Mouse (Mus musculus) embryonic facial prominence, embryonic 13.5 days (tissue): ENCODE results near the gene Cdkn1a. TPM values are rescaled to one million over a fixed set of nuclear protein-coding genes. Genes with fewer than 3 reads are reported as not detected.
A peak's percentile ranks its signal among the peaks of the same experiment; 100 is the strongest.
"Not testable (repeated sequence)": the region's sequence is repeated elsewhere in the genome, so short reads cannot be mapped to it uniquely, and the experiment has no call there.

ENCODE experiments used
- ATAC-seq: fragments of 200-750 bp; cut with Nextera tagmentation; 2 replicates; pipeline ENCODE4 v1.8.0; 2017; ENCODE audit warnings: low read depth; ENCODE audit not compliant: insufficient number of reproducible peaks, insufficient read depth, low FRiP score, low TSS enrichment
- H3K27ac ChIP-seq: fragments of 300-500 bp; sonication (generic); 2 replicates; pipeline ENCODE4 v1.5.1; 2015; ENCODE audit warnings: moderate library complexity, mild to moderate bottlenecking, inconsistent platforms
- H3K27me3 ChIP-seq: fragments of 300-500 bp; sonication (generic); 2 replicates; pipeline ENCODE4 v1.6.1; 2015; ENCODE audit warnings: mild to moderate bottlenecking, inconsistent platforms
- H3K36me3 ChIP-seq: fragments of 300-500 bp; sonication (generic); 2 replicates; pipeline ENCODE4 v1.6.1; 2015; ENCODE audit warnings: mild to moderate bottlenecking, inconsistent platforms
- H3K4me1 ChIP-seq: fragments of 300-500 bp; sonication (generic); 2 replicates; pipeline ENCODE4 v1.6.1; 2015; ENCODE audit warnings: inconsistent platforms
- H3K4me2 ChIP-seq: fragments of 300-500 bp; sonication (generic); 2 replicates; pipeline ENCODE4 v1.6.1; 2015; ENCODE audit warnings: moderate library complexity, mild to moderate bottlenecking, inconsistent platforms
- H3K4me3 ChIP-seq: fragments of 300-500 bp; sonication (generic); 2 replicates; pipeline ENCODE4 v1.5.1; 2015; ENCODE audit warnings: mild to moderate bottlenecking, inconsistent platforms
- H3K9ac ChIP-seq: fragments of 300-500 bp; sonication (generic); 2 replicates; pipeline ENCODE4 v1.6.1; 2015; ENCODE audit warnings: mild to moderate bottlenecking, inconsistent platforms
- H3K9me3 ChIP-seq: fragments of 300-500 bp; sonication (generic); 2 replicates; pipeline ENCODE4 v1.6.1; 2016; ENCODE audit warnings: inconsistent platforms
- WGBS: fragments of 180-500 bp; shearing (Covaris S2); methylation state at CpG from one replicate; pipeline ENCODE4 v1.1.7; 2015; ENCODE audit warnings: mixed read lengths; 5-methylcytosine and 5-hydroxymethylcytosine counted together
- polyA plus RNA-seq: library from polyadenylated mRNA; unstranded; fragments of >200 nt; fragmentation: Nextera tagmentation; extraction: Ambion mirVana; gene quantifications from 2 replicates; pipeline ENCODE4 v1.2.1, GENCODE M21; 2015

Cdkn1a gene
- polyA plus RNA-seq = 66.8 and 78.2 TPM in 2 replicates

DNA sequence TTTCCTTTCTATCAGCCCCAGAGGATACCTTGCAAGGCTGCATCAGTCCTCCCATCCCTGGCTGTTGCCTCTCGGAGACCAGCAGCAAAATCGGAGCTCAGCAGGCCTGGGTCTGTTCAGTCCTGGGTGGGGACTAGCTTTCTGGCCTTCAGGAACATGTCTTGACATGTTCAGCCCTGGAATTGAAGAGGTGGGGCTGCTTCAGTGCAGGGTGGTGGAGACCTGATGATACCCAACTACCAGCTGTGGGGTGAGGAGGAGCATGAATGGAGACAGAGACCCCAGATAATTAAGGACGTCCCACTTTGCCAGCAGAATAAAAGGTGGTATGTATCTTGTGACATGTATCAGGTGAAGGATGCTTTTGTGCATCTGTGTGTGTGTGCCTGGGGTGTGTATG is at the start of gene Cdkn1a:
Gene Cdkn1a (plus strand): TSS at position 201 of the 400 bp plus-strand sequence.
- 70% methylated on average over 3 of the region's 3 CpGs for WGBS
- Histone ChIP-seq H3K4me1 (peaks cover 23% of the 10 kb centered on the region), H3K27me3 (peaks cover 38% of the 10 kb centered on the region), H3K9ac (no peak within 1 kb of the TSS), H3K36me3 (no peaks in the 10 kb centered on the region), H3K4me2 (no peak within 1 kb of the TSS), H3K27ac (no peak within 1 kb of the TSS), H3K9me3 (no peaks in the 10 kb centered on the region), H3K4me3 (no peak within 1 kb of the TSS)
- no peak for ATAC-seq

DNA sequence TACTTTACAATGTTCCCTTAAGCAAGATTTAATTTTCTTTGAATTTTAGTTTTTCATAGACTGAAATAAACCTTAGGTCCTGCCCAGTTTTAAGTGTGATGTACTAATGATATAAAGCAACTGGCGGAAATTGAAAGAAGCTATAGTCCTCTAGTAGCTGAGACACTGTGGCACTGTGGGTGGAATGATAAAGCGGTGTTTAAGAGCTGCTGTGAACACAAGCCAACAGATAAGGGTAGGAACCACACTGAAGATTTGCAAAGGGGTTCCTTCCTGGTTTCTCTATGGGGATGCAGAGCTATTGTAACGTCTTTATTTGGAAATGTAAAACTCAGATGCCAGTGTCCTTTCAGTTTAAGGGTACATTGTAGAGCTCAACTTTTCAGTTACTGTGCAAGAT is 49.1 kb upstream of the Cdkn1a start:
- not testable (repeated sequence) for H3K4me2 ChIP-seq, H3K9ac ChIP-seq, H3K27ac ChIP-seq, ATAC-seq, H3K27me3 ChIP-seq, H3K4me3 ChIP-seq, H3K9me3 ChIP-seq
- Histone ChIP-seq H3K4me1 (peaks cover 14% of the 10 kb centered on the region), H3K36me3 (peaks cover 93% of the 10 kb centered on the region)
- 88% methylated on average over 3 of the region's 3 CpGs for WGBS

DNA sequence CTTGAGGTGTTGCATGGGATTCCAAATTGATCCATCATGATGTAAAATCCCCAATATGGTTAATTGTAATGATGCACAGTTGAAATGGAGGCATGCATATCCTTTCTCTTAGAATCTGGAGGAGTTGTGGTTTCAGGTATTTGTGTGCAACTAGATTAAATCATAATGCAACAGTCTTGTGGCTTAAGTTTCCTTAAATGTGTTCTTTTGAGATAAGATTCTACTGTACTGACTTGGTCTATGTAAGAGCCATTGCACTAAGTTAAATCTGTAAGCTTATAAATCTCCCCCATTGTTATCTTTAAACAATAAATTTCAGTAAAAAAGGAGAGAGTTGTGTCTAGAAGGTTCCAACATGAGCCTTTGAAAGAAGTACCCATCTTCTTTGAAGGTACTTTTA is 48.2 kb upstream of the Cdkn1a start:
- Histone ChIP-seq H3K4me3 (no peak overlapping the region), H3K27ac (no peak overlapping the region), H3K4me2 (no peak overlapping the region), H3K4me1 (peaks cover 5% of the 10 kb centered on the region), H3K9me3 (no peaks in the 10 kb centered on the region), H3K36me3 (peaks cover 92% of the 10 kb centered on the region), H3K27me3 (no peaks in the 10 kb centered on the region), H3K9ac (no peak overlapping the region)
- no peak for ATAC-seq

DNA sequence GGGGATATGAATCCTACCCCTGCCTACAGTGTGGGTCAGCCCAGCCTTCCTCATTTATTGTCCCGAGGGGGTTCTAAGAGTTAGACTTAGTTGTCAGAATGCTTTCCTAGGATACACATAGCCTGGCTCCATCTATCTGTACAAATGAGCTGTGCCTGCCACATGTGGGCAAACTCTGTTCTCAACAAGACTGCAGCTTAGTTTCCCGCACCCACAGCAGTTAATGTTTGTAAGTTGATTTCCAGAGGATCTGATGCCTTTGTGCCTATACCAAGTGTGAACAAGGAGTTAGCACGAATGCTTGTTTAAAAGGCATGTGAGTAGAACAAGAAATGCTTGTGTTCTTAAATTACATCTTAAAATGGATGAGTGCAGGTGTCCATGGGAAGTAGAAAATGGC is 47.2 kb upstream of the Cdkn1a start:
- Histone ChIP-seq H3K27me3 (no peaks in the 10 kb centered on the region), H3K4me2 (no peak overlapping the region), H3K4me3 (no peak overlapping the region), H3K9me3 (no peaks in the 10 kb centered on the region), H3K9ac (no peak overlapping the region), H3K36me3 (peaks cover 84% of the 10 kb centered on the region), H3K4me1 (0 out of 2 replicates have a peak, but pooled peaks cover 3% of the 10 kb centered on the region), H3K27ac (no peak overlapping the region)
- no peak for ATAC-seq
- 85% methylated on average over 3 of the region's 3 CpGs for WGBS

DNA sequence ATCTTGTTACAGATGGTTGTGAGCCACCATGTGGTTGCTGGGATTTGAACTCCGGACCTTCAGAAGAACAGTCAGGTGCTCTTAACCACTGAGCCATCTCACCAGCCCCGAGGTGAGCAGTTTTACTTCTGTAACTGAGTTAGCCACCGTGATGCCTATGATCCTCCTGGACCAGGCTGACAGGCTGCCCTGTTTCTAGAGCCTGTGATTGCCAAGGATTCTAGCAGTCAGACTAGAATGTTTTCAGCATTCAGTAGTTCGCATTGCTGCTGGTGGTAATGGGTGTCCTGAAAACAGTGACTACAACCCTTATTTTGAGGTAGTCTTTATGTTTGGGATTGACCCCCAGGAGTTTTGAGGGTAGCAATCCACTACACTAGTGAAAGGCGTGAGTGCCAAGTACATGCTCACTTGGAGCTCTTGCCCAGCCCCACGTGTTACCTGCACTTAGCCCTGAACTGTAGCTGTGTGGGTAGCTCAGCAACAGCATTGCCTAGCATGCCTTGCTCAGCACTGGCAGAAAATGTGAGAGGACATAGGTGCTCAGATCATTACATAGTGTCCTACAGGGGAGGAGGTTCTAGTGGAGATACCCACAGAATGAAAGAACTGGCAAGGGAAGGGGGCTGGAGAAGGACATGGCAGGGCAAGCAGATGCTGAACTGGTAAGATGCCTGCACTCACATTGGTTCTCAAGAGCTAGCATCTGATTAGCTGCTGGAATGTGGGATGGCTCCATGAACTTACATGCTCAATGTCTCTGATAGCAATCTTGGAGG is 46.4 kb upstream of the Cdkn1a start:
- no peak overlapping the region for H3K4me3 ChIP-seq
- H3K9me3 ChIP-seq = no peaks in the 10 kb centered on the region
- H3K27me3 ChIP-seq = no peaks in the 10 kb centered on the region
- no peak for ATAC-seq
- no peak overlapping the region for H3K9ac ChIP-seq
- no peak overlapping the region for H3K4me2 ChIP-seq
- H3K36me3 ChIP-seq = peaks cover 76% of the 10 kb centered on the region
- H3K4me1 ChIP-seq = 0 out of 2 replicates have a peak, but pooled peaks cover 2% of the 10 kb centered on the region
- no peak overlapping the region for H3K27ac ChIP-seq
- 83% methylated on average over 6 of the region's 6 CpGs for WGBS

DNA sequence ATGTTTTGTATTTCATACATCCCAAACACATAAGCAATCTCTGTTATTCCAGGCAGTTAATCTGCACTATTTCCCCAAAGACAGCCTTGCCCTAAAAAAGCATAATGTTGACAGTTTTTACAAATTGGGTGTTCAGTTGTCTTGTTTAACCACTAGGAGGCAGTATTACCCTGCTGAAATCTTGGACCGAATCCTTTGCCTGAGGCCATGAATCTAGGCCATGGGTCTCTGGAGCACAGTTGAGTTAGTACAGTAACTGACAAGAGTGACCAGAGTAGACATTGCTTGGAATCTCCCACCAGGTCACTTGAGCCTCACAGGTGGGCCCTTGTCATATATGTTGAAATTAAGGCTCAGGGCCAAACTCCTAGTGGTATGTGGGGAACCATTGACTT is 45.9 kb upstream of the Cdkn1a start:
- H3K27me3 ChIP-seq = no peaks in the 10 kb centered on the region
- H3K27ac ChIP-seq = no peak overlapping the region
- no peaks in the 10 kb centered on the region for H3K4me1 ChIP-seq
- peaks cover 70% of the 10 kb centered on the region for H3K36me3 ChIP-seq
- 56% methylated on average over 1 of the region's 1 CpGs for WGBS
- no peak overlapping the region for H3K4me2 ChIP-seq
- H3K9me3 ChIP-seq = no peaks in the 10 kb centered on the region
- no peak overlapping the region for H3K4me3 ChIP-seq
- no peak overlapping the region for H3K9ac ChIP-seq
- no peak for ATAC-seq

DNA sequence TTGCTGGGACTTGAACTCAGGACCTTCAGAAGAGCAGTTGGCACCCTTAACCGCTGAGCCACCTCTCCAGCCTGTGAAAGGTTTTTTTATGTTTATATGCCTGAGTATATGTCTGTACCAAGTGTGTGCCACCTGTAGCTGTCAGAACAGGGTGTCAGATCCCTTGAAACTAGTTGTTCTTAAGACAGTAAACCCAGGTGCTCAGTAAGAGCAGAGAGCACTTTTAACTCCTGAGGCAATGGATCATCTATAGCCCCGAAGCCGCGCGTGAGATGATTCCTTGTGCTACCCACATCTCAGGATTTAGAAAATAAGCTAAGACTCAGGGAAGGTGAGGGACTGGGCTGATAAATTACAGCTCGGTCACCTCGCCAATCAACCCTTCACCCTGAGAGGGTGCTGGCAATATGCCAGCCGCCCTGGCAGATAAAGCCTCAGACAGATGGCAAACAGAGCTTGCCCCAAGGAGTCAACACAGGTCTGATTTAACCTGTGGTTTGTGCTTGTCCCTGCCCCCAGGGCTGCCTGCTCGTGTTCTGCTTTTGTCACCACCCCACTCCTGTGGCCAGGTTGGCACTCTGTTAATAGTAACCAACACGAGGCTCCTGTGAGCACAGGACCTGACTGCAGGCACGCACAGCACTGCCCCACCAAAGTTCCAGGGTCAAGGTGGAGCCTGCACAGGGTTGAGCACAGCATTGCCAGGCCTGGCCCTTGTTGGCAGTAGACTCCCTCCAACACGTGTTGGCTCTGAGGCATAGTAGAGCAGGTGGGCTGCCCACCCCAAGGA is 44.8 kb upstream of the Cdkn1a start:
- Histone ChIP-seq H3K9me3 (no peaks in the 10 kb centered on the region), H3K9ac (no peak overlapping the region), H3K4me1 (peaks cover 4% of the 10 kb centered on the region), H3K36me3 (peaks cover 60% of the 10 kb centered on the region), H3K4me3 (no peak overlapping the region), H3K4me2 (no peak overlapping the region), H3K27me3 (no peaks in the 10 kb centered on the region), H3K27ac (peak overlapping the region; percentile 75)
- ATAC-seq = no peak
- 59% methylated on average over 12 of the region's 12 CpGs for WGBS

DNA sequence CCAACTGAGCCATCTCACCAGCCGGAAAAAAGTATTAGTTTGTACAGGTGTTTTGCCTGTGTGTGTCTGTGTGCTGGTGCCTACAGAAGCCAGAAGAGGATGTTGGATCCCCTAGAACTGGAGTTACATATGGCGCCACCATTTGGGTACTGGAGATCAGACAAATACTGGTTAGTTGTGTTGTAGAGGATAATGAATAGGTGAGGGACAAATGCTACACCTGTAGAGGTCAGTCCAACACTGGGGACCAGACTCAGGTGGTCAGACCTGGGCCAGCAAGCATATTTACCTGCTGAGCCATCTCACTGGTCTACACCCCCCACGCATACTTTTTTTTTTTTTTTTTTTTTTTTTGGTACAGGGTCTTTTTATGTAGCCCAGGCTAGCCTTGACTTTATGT is 43.9 kb upstream of the Cdkn1a start:
- Histone ChIP-seq H3K9me3 (no peaks in the 10 kb centered on the region), H3K27me3 (no peaks in the 10 kb centered on the region), H3K27ac (no peak overlapping the region), H3K4me2 (no peak overlapping the region), H3K36me3 (peaks cover 55% of the 10 kb centered on the region), H3K4me1 (peaks cover 4% of the 10 kb centered on the region), H3K9ac (no peak overlapping the region), H3K4me3 (no peak overlapping the region)
- 88% methylated on average over 3 of the region's 3 CpGs for WGBS
- no peak for ATAC-seq

DNA sequence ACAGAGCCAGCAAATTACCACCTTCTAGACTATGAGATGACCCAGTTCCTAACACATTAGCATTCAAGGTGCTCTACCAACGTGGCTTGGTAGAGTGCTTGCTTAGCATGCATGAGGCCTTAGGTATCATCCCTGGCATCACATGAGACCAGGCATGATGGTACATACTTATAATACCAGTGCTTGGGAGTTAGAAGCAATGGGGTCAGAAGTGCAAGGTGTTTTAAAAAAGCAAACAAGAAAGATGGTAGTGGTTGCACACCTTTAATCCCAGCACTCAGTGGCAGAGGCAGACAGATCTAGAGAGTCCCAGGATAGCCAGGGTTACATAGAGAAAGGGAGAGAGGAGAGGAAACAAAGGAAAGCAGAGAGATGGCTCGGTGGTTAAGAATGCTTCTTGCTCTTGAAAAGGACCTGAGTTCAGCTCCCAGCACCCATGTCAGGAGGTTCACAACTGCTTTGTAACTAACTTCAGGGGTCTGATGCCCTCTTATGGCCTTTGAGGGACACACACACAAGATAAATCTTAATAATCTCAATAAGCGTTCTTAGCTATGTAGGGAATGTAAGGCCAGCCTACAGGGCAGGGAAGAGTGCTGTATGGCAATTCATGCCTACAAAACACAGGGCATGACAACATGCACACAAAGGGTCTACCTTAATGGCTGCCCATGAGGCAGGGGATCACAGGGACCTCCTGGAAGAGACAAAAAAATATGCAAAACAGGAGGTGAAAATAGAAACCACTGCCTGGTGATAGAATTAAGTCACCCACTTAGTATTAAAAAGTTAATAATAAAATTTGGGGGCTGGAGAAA is 42.9 kb upstream of the Cdkn1a start:
- no peaks in the 10 kb centered on the region for H3K9me3 ChIP-seq
- no peak overlapping the region for H3K27ac ChIP-seq
- WGBS = 58% methylated on average over 3 of the region's 3 CpGs
- H3K27me3 ChIP-seq = no peaks in the 10 kb centered on the region
- H3K4me3 ChIP-seq = no peak overlapping the region
- H3K4me1 ChIP-seq = peaks cover 4% of the 10 kb centered on the region
- H3K4me2 ChIP-seq = no peak overlapping the region
- ATAC-seq = no peak
- H3K9ac ChIP-seq = no peak overlapping the region
- peaks cover 46% of the 10 kb centered on the region for H3K36me3 ChIP-seq

DNA sequence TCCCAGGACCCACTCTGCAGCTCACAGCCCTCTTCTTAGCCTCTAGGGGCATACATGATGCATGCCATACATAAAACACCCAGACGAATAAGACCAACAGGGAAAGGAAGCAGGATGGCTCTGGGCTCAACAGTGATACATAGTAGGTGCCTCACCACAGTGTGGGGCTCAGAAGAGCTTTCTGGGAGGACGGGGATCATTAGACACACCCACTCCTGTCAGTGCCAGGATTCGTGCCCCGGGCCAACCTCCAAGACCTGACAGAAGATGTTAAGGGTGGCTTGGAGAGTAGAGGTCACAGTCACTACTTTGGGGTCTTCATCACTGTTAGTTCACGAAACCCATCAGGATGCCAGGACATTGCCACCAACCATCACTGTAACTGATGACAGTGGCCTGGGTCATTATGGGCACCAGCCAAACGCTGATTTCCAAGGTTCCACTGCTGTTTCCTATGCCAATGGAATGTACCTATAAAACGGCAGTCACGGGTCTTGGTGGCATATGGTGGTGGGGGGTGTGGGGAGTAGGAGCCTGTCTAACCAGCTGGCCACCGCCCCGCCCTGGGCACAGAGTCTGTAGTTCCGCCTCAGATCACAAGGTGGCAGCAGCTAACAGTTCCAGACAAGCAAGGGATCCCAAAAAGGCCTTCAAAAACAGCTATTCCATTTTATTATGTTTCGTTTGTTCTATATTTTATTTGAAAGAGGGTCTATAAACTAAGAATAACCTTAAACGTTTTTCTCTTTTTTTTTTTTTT is 41.8 kb upstream of the Cdkn1a start:
- Histone ChIP-seq H3K36me3 (peaks cover 35% of the 10 kb centered on the region), H3K4me3 (no peak overlapping the region), H3K4me1 (peaks cover 8% of the 10 kb centered on the region), H3K9me3 (no peaks in the 10 kb centered on the region), H3K4me2 (no peak overlapping the region), H3K27me3 (no peaks in the 10 kb centered on the region), H3K9ac (no peak overlapping the region), H3K27ac (0 out of 2 replicates have a peak overlapping the region, but pooled peaks have one; percentile 16)
- 16% methylated on average over 13 of the region's 13 CpGs for WGBS
- ATAC-seq = peak; percentile 53; the same call in 1 of the 2 replicates

DNA sequence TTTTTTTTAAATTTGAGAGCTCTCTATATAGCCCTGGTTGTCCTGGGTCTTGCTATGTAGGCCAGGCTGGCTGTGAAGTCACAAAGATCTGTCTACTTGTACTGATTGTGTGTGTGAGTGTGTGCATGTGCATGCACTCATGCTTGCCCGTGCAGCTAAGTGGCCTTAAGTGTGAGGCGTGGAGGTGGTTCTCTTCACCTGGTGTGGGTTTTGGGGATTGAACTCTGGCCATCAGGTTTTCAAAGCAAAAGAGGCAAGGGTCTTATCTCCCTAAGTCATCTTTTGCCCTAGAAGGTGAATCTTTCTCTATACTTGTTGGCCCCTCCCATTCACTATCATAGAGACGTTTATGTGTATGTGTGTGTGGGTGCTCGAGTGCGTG is 41.3 kb upstream of the Cdkn1a start:
- Histone ChIP-seq H3K4me2 (no peak overlapping the region), H3K9me3 (no peaks in the 10 kb centered on the region), H3K9ac (no peak overlapping the region), H3K36me3 (peaks cover 30% of the 10 kb centered on the region), H3K4me3 (no peak overlapping the region), H3K27me3 (no peaks in the 10 kb centered on the region), H3K27ac (no peak overlapping the region), H3K4me1 (peaks cover 14% of the 10 kb centered on the region)
- whole genome bisulfite sequencing = 73% methylated on average over 5 of the region's 5 CpGs
- no peak for ATAC-seq
